Mouse (Mus musculus) cerebellum, postnatal 36 days (tissue): ENCODE measurements around the gene Ctnnd2.

Source experiments
- DNase-seq, 2 experiments: peaks; one replicate each; pipeline ENCODE4 v3.0.0; 2021 to 2022; ENCODE audit warnings: mixed read lengths in 2 of 2

Ctnnd2 gene

DNA sequence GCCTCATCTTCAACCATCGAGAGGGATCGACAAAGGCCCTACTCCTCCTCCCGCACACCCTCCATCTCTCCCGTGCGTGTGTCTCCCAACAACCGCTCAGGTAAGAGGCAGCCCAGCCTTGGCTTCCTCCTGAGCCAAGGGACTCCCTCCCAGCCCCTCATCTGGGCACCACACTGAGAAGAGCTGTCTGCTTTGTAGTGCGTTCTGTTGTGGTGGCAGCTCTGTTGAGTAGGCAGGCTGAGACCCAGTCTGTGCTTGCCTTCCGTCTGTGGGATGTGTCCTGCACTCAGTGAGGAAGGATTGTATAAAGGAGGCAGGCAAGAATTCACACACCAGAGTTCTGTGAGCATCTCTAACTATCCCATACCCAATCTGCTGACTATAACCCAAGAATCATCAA, 832.6 kb downstream of the Ctnnd2 start:
- DNase-seq = no peak

DNA sequence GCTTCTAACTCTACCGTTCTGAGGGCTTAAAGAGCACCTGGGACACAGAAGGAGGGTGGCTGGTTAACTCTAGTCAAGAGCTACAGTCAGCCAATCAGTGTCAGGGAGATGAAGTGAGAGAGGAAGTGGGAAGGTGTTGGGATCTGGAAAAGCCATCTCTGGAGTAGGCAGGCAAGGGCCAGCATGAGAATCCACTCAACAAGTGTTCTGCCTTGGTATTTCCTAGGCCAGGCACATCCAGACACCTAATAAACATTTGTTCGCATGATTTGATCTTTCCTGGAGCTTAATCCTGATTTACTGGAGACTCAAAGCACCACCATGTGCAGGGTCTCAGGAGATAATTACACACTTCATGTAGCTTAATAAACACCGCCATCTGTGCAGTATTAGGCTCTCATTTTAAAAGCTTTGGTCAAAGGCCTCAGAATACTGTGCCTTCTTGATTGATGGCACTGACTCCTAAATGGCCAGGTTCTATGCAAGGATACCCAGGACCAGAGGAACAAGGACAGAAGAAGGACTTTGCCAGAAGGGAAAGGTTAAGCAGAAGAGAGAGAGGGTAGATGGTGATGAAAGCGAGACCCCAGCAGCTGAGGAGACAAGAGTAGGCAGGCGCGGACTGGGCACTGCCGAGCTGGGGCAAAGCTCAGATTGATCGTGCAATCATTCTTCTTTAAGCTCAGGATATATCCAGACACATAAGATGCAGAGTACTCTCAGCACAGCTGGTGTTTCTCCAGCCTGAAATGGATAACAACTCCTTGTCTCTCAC, 833.8 kb downstream of the Ctnnd2 start:
- no peak for DNase-seq

DNA sequence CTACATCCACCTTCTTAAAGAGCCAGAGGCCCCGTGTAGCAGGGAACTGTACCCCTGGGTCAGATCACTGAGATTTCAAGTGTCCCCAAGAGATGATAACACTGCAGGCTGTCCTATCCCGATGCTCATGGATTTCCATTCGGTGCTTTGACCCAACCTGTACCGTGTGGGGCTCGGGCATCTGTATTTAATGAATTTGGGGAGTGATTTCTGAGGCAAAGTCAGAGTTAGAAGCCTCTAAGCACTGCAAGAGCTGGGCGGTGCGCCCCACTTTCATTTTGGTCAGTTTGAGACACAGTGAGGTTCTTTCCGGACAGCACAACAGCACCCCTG, 834.4 kb downstream of the Ctnnd2 start:
- no peak for DNase-seq

- no peak for DNase-seq
Measured at GRCm38 (mm10) chr15:31008594-31008993, 836.2 kb downstream of the Ctnnd2 start.

DNA sequence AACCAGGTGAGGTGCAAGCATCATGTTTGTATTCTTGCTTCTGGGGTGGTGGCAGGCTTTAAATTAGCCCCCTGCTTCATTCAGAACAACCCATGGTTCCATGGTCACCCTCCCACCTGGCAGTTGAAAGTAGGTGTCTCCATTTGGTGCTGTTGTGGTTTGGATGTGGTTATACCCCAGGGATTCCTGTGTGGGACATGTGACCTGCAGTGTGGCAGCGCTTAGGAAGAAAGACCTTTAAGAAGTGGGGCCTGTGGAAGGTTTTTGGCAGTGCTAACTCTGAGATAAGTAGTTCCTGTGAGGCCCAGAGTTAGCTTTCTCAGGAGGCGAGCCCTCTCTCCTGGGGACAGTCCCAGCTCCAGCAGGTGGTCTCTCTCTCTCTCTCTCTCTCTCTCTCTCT, 848.4 kb downstream of the Ctnnd2 start:
- no peak for DNase-seq

- DNase-seq = no peak
Measured at GRCm38 (mm10) chr15:31022012-31022411, 849.6 kb downstream of the Ctnnd2 start.

GRCm38 (mm10) chr15:31022497-31022896, 850.1 kb downstream of the Ctnnd2 start:
- DNase-seq = no peak

DNA sequence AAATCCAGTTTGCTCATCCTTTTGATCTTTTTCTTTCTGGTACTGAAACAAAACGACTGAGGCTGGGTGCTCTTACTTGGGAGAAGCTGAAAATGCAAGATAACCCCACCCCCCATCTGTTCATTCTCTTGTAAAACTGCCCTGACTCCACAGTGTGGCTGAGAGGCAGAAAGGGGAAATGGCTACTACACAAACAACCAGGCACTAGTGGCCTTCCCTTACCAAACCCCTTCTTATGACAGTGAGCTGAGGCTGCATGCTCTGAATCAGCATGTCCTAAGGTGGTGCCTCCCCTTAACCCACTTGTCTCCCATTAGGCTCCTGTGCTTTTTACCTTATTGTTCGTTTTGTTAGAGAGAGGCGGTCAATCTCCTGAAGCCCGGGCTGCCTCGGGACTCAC, 851.4 kb downstream of the Ctnnd2 start:
- DNase-seq = no peak

- DNase-seq = no peak
Measured at GRCm38 (mm10) chr15:31027448-31028230, 855.2 kb downstream of the Ctnnd2 start.

- no peak for DNase-seq
Measured at GRCm38 (mm10) chr15:31044983-31045382, 872.6 kb downstream of the Ctnnd2 start.

DNA sequence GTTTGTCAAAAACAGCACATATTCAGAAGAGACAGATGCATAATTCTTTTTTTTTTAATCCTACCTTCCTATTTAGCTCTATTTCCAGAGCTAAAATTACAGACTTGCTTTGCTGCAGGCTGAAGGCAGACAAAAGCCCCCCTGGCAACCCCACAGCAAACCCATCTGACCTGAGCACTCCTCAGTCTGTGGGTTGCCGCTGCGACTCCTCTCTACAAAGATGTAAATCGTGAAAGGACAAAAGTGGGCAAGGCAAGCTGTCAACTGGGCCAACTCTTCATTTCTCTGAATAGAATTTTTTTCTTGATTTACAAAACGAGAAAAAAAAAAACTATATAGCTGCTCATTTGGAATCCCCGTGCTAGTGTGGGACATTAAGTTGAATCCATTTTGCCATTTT, 879.1 kb downstream of the Ctnnd2 start:
- no peak for DNase-seq

DNA sequence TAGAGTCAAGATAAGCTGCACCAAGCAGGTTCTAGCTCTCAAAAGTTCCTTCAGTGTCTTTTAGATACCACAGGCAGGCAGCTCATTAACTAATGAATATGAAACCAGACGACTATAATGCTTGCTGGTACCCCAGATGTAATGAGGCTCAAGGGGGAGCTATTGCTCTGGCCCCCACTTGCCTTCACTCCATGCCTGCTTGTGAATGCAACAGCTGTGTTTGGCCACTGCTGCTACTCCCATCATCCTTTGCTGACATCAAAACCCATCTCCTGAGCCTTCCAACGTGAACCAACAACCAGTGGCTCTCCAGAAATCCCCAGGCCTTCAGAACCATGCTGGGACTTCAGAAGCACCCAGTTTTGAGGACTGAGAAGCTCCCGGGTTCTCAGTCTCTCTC, 883.8 kb downstream of the Ctnnd2 start:
- no peak for DNase-seq

- DNase-seq = no peak
Measured at GRCm38 (mm10) chr15:31058315-31058714, 885.9 kb downstream of the Ctnnd2 start.

- DNase-seq = no peak
Measured at GRCm38 (mm10) chr15:31063734-31064133, 891.3 kb downstream of the Ctnnd2 start.

DNA sequence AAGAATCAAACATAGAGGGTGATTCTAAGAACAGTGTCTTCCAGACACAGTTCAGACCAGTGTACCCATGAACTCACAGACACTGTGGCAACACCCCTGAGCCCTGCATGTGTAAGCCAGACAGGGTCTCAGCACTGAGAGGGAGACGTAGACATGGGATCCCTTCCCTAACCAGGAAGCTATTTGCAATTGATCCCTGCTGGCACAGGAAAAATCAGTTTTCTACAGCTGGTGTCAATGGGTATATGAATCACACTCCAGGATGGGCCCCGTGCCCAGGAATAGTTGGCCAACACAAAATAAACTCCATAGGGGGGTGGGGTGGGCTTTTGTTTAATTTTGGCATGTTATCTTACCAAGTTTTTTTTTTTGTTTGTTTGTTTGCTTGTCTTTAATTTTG, 895.7 kb downstream of the Ctnnd2 start:
- no peak for DNase-seq

DNA sequence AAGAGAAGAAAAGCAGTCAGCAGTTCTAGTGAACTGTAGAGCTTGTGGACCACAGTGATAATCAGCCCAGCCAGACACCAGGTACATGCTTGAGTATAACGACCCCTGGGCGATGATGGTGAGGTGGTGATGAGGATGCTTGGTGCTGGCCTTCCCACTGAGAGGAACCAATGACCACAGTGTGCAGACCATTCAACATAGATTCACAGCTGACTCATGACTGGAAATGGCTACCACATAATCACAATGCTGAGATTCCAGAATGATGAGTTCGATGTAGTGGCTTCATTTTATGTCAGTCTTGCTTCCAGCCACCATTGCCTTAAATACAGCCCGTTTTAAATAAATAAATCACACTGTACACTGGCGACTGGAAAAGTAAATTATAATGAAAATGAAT, 897.9 kb downstream of the Ctnnd2 start:
- no peak for DNase-seq
